Mouse (Mus musculus) regulatory T cell (primary cell): Measurements from ENCODE around the gene Nhlh2.

Experiments used
- in situ Hi-C: fragments of 300-600 bp; cut with MboI, MseI; formaldehyde crosslinking; loops from one replicate; pipeline ENCODE4 v1.15.1; 2025; ENCODE audit warnings: high pct_unique_total_duplicates

Nhlh2 gene

GRCm38 (mm10) chr3:102009926-102010381, at the start of gene Nhlh2:
TSS of gene Nhlh2 (plus strand) at chr3:102010076.
- in situ Hi-C loops = no loop called here

- in situ Hi-C loops = no loop called here
Measured at GRCm38 (mm10) chr3:101961146-101961835, 48.6 kb upstream of the Nhlh2 start.

- in situ Hi-C loops = no loop called here
Measured at GRCm38 (mm10) chr3:101963501-101963900, 46.4 kb upstream of the Nhlh2 start.

- in situ Hi-C loops = no loop called here
Measured at GRCm38 (mm10) chr3:101964352-101964751, 45.5 kb upstream of the Nhlh2 start.

- in situ Hi-C loops = no loop called here
Measured at GRCm38 (mm10) chr3:101966825-101967558, 42.9 kb upstream of the Nhlh2 start.

GRCm38 (mm10) chr3:101975337-101975736, 34.5 kb upstream of the Nhlh2 start:
- in situ Hi-C loops = no loop called here

- in situ Hi-C loops = no loop called here
Measured at GRCm38 (mm10) chr3:101978299-101978994, 31.4 kb upstream of the Nhlh2 start.

GRCm38 (mm10) chr3:101983917-101984316, 26.0 kb upstream of the Nhlh2 start:
- in situ Hi-C loops = no loop called here

- in situ Hi-C loops = no loop called here
Measured at GRCm38 (mm10) chr3:101985634-101986033, 24.2 kb upstream of the Nhlh2 start.

- in situ Hi-C loops = no loop called here
Measured at GRCm38 (mm10) chr3:101990136-101990535, 19.7 kb upstream of the Nhlh2 start.

GRCm38 (mm10) chr3:101990995-101991516, 18.8 kb upstream of the Nhlh2 start:
- in situ Hi-C loops = no loop called here

- in situ Hi-C loops = no loop called here
Measured at GRCm38 (mm10) chr3:101997851-101998250, 12.0 kb upstream of the Nhlh2 start.

- in situ Hi-C loops = no loop called here
Measured at GRCm38 (mm10) chr3:102010681-102011317, 923 bp downstream of the Nhlh2 start.

GRCm38 (mm10) chr3:102011318-102012075, 1.6 kb downstream of the Nhlh2 start:
- in situ Hi-C loops = no loop called here

GRCm38 (mm10) chr3:102012076-102012610, 2.3 kb downstream of the Nhlh2 start:
- in situ Hi-C loops = no loop called here

- in situ Hi-C loops = no loop called here
Measured at GRCm38 (mm10) chr3:102012611-102013211, 2.8 kb downstream of the Nhlh2 start.

- in situ Hi-C loops = no loop called here
Measured at GRCm38 (mm10) chr3:102020604-102021003, 10.7 kb downstream of the Nhlh2 start.

- in situ Hi-C loops = no loop called here
Measured at GRCm38 (mm10) chr3:102022721-102023120, 12.8 kb downstream of the Nhlh2 start.

- in situ Hi-C loops = no loop called here
Measured at GRCm38 (mm10) chr3:102023337-102023736, 13.5 kb downstream of the Nhlh2 start.

- in situ Hi-C loops = no loop called here
Measured at GRCm38 (mm10) chr3:102023829-102024228, 14.0 kb downstream of the Nhlh2 start.
